Mouse (Mus musculus) liver, adult 2 months (tissue): ENCODE measurements around the gene Glis3.

Source experiments
- CTCF ChIP-seq: fragments of 200-500 bp; IDR thresholded peaks from 2 replicates; pipeline ENCODE4 v1.5.1; 2011; ENCODE audit warnings: low read depth, low read length, control low read depth
- POLR2A ChIP-seq: fragments of 200-500 bp; IDR thresholded peaks from 2 replicates; pipeline ENCODE4 v1.6.1; 2011; ENCODE audit warnings: low read length, control low read depth; ENCODE audit not compliant: insufficient read depth; ENCODE audit errors: extremely low read depth

- TF ChIP-seq CTCF: no peak
- no peak for TF ChIP-seq POLR2A
Observed at GRCm38 (mm10) chr19:28335890-28336289, 344.0 kb downstream of the Glis3 start.
